11 mouse cellular contexts compared by ENCODE assay signal in genomic region chr13:26119363-26119762, GRCm38 (mm10).
DNase-seq lines count a peak whose midpoint lies in the region; ATAC-seq and TF ChIP-seq lines count a peak whose summit lies in the region.
"Had no signal": no experiment of that assay in that cellular context is flagged by ENCODE, and none has a peak within 500 bp of the region (broad histone marks: within the 10 kb centered on the region; RNA-seq: fewer than 3 reads in every experiment).

No protein-coding gene starts in this region.

- H3K4me2 ChIP-seq in forebrain, embryonic 14.5 days (ENCODE audit: low read length) = no peak overlapping the region
- H3K4me2 ChIP-seq in limb, embryonic 14.5 days (replicated peaks; ENCODE audit: low read depth, low read length, severe bottlenecking) = no peak overlapping the region
- no peak overlapping the region for H3K4me2 ChIP-seq in neural tube, embryonic 13.5 days
- H3K4me2 ChIP-seq: heart, embryonic 11.5 days; lung, embryonic 14.5 days had no signal

- H3K4me3 ChIP-seq in forebrain, embryonic 14.5 days (ENCODE audit: low read depth, low read length) = no peak overlapping the region
- H3K4me3 ChIP-seq in limb, embryonic 14.5 days (replicated peaks; ENCODE audit: low read length) = no peak overlapping the region
- no peak overlapping the region for H3K4me3 ChIP-seq in neural tube, embryonic 13.5 days
- H3K4me3 ChIP-seq in heart, embryonic 10.5 days = no peak overlapping the region
- H3K4me3 ChIP-seq in lung, adult 2 months (replicated peaks; ENCODE audit: extremely low read depth, low read depth, low read length) = no peak overlapping the region

- DNase-seq in embryo, embryonic 10 days (ENCODE audit: low spot score) = peak; percentile 34
- DNase-seq in embryo, embryonic 9.5 days (ENCODE audit: extremely low spot score) = no peak
- peak; percentile 83 for DNase-seq in forebrain, embryonic 14.5 days (ENCODE audit: low spot score)
- DNase-seq in limb, embryonic 14.5 days (ENCODE audit: low spot score) = peak; percentile 40
- DNase-seq in heart, embryonic 10.5 days (ENCODE audit: low spot score) = no peak
- DNase-seq in lung, adult 2 months = no peak
- DNase-seq: lung, embryonic 14.5 days; right cerebral cortex, postnatal 4 days had no signal

- TF ChIP-seq POLR2A in limb, embryonic 14.5 days (IDR thresholded peaks at IDR 0.05; ENCODE audit: borderline replicate concordance, extremely low read depth, insufficient read depth, insufficient read length) = no peak
- no peak for TF ChIP-seq POLR2A in lung, adult 2 months (IDR thresholded peaks at IDR 0.05; ENCODE audit: borderline replicate concordance, extremely low read depth, low read depth, low read length)

- peak; percentile 97 for ATAC-seq in forebrain, embryonic 14.5 days
- ATAC-seq in limb, embryonic 14.5 days (ENCODE audit: low FRiP score, low read depth) = 0 out of 2 replicates have a peak, but pooled peaks have one; percentile 76
- ATAC-seq in neural tube, embryonic 13.5 days (ENCODE audit: low read depth) = peak; percentile 81
- ATAC-seq in cerebellum, adult (ENCODE audit: insufficient number of reproducible peaks, low FRiP score, low TSS enrichment) = no peak

- H3K9me3 ChIP-seq in forebrain, embryonic 14.5 days (replicated peaks; ENCODE audit: control insufficient read depth, low read length) = no peaks in the 10 kb centered on the region
- H3K9me3 ChIP-seq in limb, embryonic 14.5 days (ENCODE audit: control insufficient read depth, low read length) = no peaks in the 10 kb centered on the region
- H3K9me3 ChIP-seq in neural tube, embryonic 13.5 days = no peaks in the 10 kb centered on the region
- H3K9me3 ChIP-seq in heart, embryonic 10.5 days = no peaks in the 10 kb centered on the region

- no peaks in the 10 kb centered on the region for H3K4me1 ChIP-seq in forebrain, embryonic 14.5 days (ENCODE audit: control insufficient read depth, insufficient read depth, low read length)
- H3K4me1 ChIP-seq in limb, embryonic 14.5 days (ENCODE audit: control insufficient read depth, insufficient read depth, low read length) = no peaks in the 10 kb centered on the region
- peaks cover 5% of the 10 kb centered on the region; the same call in 1 of the 2 replicates for H3K4me1 ChIP-seq in neural tube, embryonic 13.5 days (replicated peaks)
- H3K4me1 ChIP-seq in heart, embryonic 10.5 days = no peaks in the 10 kb centered on the region
- H3K4me1 ChIP-seq in lung, adult 2 months (ENCODE audit: control insufficient read depth, insufficient read depth, low read length) = no peaks in the 10 kb centered on the region

- no peaks in the 10 kb centered on the region for H3K36me3 ChIP-seq in forebrain, embryonic 14.5 days (ENCODE audit: control insufficient read depth, insufficient read depth, low read length)
- H3K36me3 ChIP-seq in limb, embryonic 14.5 days (ENCODE audit: control insufficient read depth, insufficient read depth, low read length) = no peaks in the 10 kb centered on the region
- no peaks in the 10 kb centered on the region for H3K36me3 ChIP-seq in neural tube, embryonic 13.5 days
- H3K36me3 ChIP-seq in heart, embryonic 10.5 days = no peaks in the 10 kb centered on the region

- peak overlapping the region; percentile 48; the same call in 1 of the 2 replicates for H3K27ac ChIP-seq in forebrain, embryonic 14.5 days (ENCODE audit: low read depth, low read length)
- H3K27ac ChIP-seq in limb, embryonic 14.5 days (replicated peaks; ENCODE audit: low read depth, low read length) = no peak overlapping the region
- H3K27ac ChIP-seq in neural tube, embryonic 13.5 days (replicated peaks) = peak overlapping the region; percentile 76
- no peak overlapping the region for H3K27ac ChIP-seq in heart, embryonic 10.5 days

- H3K9ac ChIP-seq in forebrain, embryonic 14.5 days (ENCODE audit: low read length) = no peak overlapping the region
- no peak overlapping the region for H3K9ac ChIP-seq in limb, embryonic 14.5 days (ENCODE audit: low read depth, low read length, severe bottlenecking)
- no peak overlapping the region for H3K9ac ChIP-seq in neural tube, embryonic 13.5 days
- H3K9ac ChIP-seq: lung, embryonic 14.5 days had no signal

- TF ChIP-seq CTCF in lung, adult 2 months (IDR thresholded peaks at IDR 0.05; ENCODE audit: insufficient read depth, low read length) = no peak

- WGBS in forebrain, embryonic 14.5 days = 7% methylated on average over 1 of the region's 1 CpGs
- 47% methylated on average over 1 of the region's 1 CpGs for WGBS in limb, embryonic 14.5 days
- WGBS in neural tube, embryonic 13.5 days = 5% methylated on average over 1 of the region's 1 CpGs
- 59% methylated on average over 1 of the region's 1 CpGs for WGBS in heart, embryonic 10.5 days
- WGBS in lung, adult 2 months = 74% methylated on average over 1 of the region's 1 CpGs

- no peaks in the 10 kb centered on the region for H3K27me3 ChIP-seq in forebrain, embryonic 14.5 days (replicated peaks; ENCODE audit: control insufficient read depth, insufficient read depth, low read length)
- no peaks in the 10 kb centered on the region for H3K27me3 ChIP-seq in limb, embryonic 14.5 days (ENCODE audit: control insufficient read depth, insufficient read depth, low read length)
- no peaks in the 10 kb centered on the region for H3K27me3 ChIP-seq in neural tube, embryonic 13.5 days
- H3K27me3 ChIP-seq in heart, embryonic 10.5 days (ENCODE audit: insufficient read depth, poor library complexity, severe bottlenecking) = no peaks in the 10 kb centered on the region

Comparison
In these comparisons a context has a peak if more than half of its experiments do, and no peak if none do; other contexts are left out.
1. DNase-seq: peak in embryo, embryonic 10 days (single experiment), forebrain, embryonic 14.5 days (single experiment) and limb, embryonic 14.5 days (single experiment); none in embryo, embryonic 9.5 days (single experiment), heart, embryonic 10.5 days (single experiment) and lung, adult 2 months (single experiment).
2. H3K27ac ChIP-seq: peak in forebrain, embryonic 14.5 days (single experiment) and neural tube, embryonic 13.5 days (single experiment); none in limb, embryonic 14.5 days (single experiment) and heart, embryonic 10.5 days (single experiment).